ENCODE assay signal across 20 mouse cellular contexts in genomic region chrX:163720597-163720996, GRCm38 (mm10). TPM values are rescaled to one million over a fixed set of nuclear protein-coding genes. Genes with fewer than 3 reads are reported as not detected.
"Had no signal": no experiment of that assay in that cellular context is flagged by ENCODE, and none has a peak within 500 bp of the region (broad histone marks: within the 10 kb centered on the region; RNA-seq: fewer than 3 reads in every experiment).

No protein-coding gene starts in this region.

- ATAC-seq: midbrain, embryonic 16.5 days had no signal

- H3K9me3 ChIP-seq: midbrain, embryonic 10.5 days; midbrain, embryonic 12.5 days; neural tube, embryonic 13.5 days; neural tube, embryonic 15.5 days had no signal

- H3K36me3 ChIP-seq: midbrain, embryonic 10.5 days; midbrain, embryonic 12.5 days; neural tube, embryonic 13.5 days; neural tube, embryonic 15.5 days had no signal

- H3K9ac ChIP-seq: lung, embryonic 14.5 days; midbrain, embryonic 12.5 days; neural tube, embryonic 13.5 days; neural tube, embryonic 15.5 days had no signal

- H3K4me1 ChIP-seq: neural tube, embryonic 13.5 days; neural tube, embryonic 15.5 days had no signal

- H3K27ac ChIP-seq: midbrain, embryonic 10.5 days; midbrain, embryonic 12.5 days; neural tube, embryonic 13.5 days; neural tube, embryonic 15.5 days had no signal

- H3K4me3 ChIP-seq: midbrain, embryonic 10.5 days; midbrain, embryonic 12.5 days; myocyte; neural tube, embryonic 13.5 days; neural tube, embryonic 15.5 days had no signal

- DNase-seq: lung, adult 18-20 months; lung, embryonic 14.5 days; lung, postnatal 10 days; lung, postnatal 4 days; midbrain, embryonic 14.5 days; right cerebral cortex, postnatal 25 days; right cerebral cortex, postnatal 4 days; spleen, adult 18-20 months; thymus, adult 18-20 months; thymus, postnatal 14 days; thymus, postnatal 36 days had no signal

- H3K4me2 ChIP-seq: lung, embryonic 14.5 days; midbrain, embryonic 12.5 days; neural tube, embryonic 13.5 days; neural tube, embryonic 15.5 days had no signal

RNA-seq across cellular contexts. Expression of gene Rnf138rt1, which starts 40.5 kb away (rescaled TPM):
- total RNA-seq: megakaryocyte-erythroid progenitor cell, adult 5-6 weeks had no signal
- polyA plus RNA-seq: lung, embryonic 14.5 days; myocyte; small intestine, adult 2 months; thymus, postnatal 0 days had no signal
